Mouse (Mus musculus) neutrophil, adult 5-6 weeks (primary cell): ENCODE measurements around the gene Clptm1. TPM values are rescaled to one million over a fixed set of nuclear protein-coding genes. Genes with fewer than 3 reads are reported as not detected.

Experiments
- total RNA-seq: library from RNA; stranded (forward); fragments of 200-1000 nt; gene quantifications from 2 replicates; pipeline ENCODE4 v1.2.3, GENCODE M21; 2017

The Clptm1 gene
- total RNA-seq, 1 experiment from 2014 or later = 45.9 TPM

Other genes with a start within 250 kb of the Clptm1 start
- gene Mark4, start 206.2 kb downstream of the Clptm1 start, total RNA-seq = 17.2 and 18.0 TPM in 2 replicates
- 0.12 TPM in 1 of 2 replicates, not detected in the other for gene Exoc3l2, start 201.7 kb downstream of the Clptm1 start, total RNA-seq
- gene Bloc1s3, start 156.7 kb downstream of the Clptm1 start, total RNA-seq = 3.9 and 4.4 TPM in 2 replicates
- gene Trappc6a, start 156.6 kb downstream of the Clptm1 start, total RNA-seq = 8.7 and 14.3 TPM in 2 replicates
- gene Nkpd1, start 147.2 kb downstream of the Clptm1 start, total RNA-seq = not detected in 2 replicates
- gene Ppp1r37, start 102.0 kb downstream of the Clptm1 start, total RNA-seq = 29.9 and 31.1 TPM in 2 replicates
- 8.7 and 11.6 TPM in 2 replicates for gene Zfp296, start 87.7 kb downstream of the Clptm1 start, total RNA-seq
- gene Gemin7, start 87.4 kb downstream of the Clptm1 start, total RNA-seq = 44.1 and 49.8 TPM in 2 replicates
- 97.9 and 108 TPM in 2 replicates for gene Clasrp, start 60.5 kb downstream of the Clptm1 start, total RNA-seq
- gene Relb, start 35.6 kb downstream of the Clptm1 start, total RNA-seq = 37.0 and 41.1 TPM in 2 replicates
- 14.0 and 17.5 TPM in 2 replicates for gene Apoc2, start 12.9 kb upstream of the Clptm1 start, total RNA-seq
- not detected in 2 replicates for gene Gm44805, start 16.4 kb upstream of the Clptm1 start, total RNA-seq
- 0.23 TPM in 1 of 2 replicates, not detected in the other for gene Apoc4, start 16.4 kb upstream of the Clptm1 start, total RNA-seq
- gene Apoc1, start 27.6 kb upstream of the Clptm1 start, total RNA-seq = 2.7 and 12.5 TPM in 2 replicates
- gene Apoe, start 34.2 kb upstream of the Clptm1 start, total RNA-seq = 399 and 429 TPM in 2 replicates
- gene Tomm40, start 50.4 kb upstream of the Clptm1 start, total RNA-seq = 22.2 and 22.3 TPM in 2 replicates
- 0.23 TPM in 1 of 2 replicates, not detected in the other for gene Nectin2, start 85.5 kb upstream of the Clptm1 start, total RNA-seq
- gene Bcam, start 106.0 kb upstream of the Clptm1 start, total RNA-seq = not detected in 2 replicates
- gene Cblc, start 131.8 kb upstream of the Clptm1 start, total RNA-seq = 1.4 and 3.6 TPM in 2 replicates
- gene Bcl3, start 157.7 kb upstream of the Clptm1 start, total RNA-seq = 59.9 and 60.2 TPM in 2 replicates
- 1.6 TPM in 1 of 2 replicates, not detected in the other for gene Gm19345, start 187.0 kb upstream of the Clptm1 start, total RNA-seq
- 3.3 and 5.2 TPM in 2 replicates for gene Ceacam16, start 196.3 kb upstream of the Clptm1 start, total RNA-seq
- gene Ceacam19, start 222.9 kb upstream of the Clptm1 start, total RNA-seq = 0.47 TPM in 1 of 2 replicates, not detected in the other